Mouse (Mus musculus) kidney, postnatal 0 days (tissue): ENCODE results near the gene BC016579. TPM values are rescaled to one million over a fixed set of nuclear protein-coding genes. Genes with fewer than 3 reads are reported as not detected.

Experiments used
- ATAC-seq: fragments of 200-750 bp; cut with Nextera tagmentation; replicated peaks from 2 replicates; pipeline ENCODE4 v1.8.0; 2017; ENCODE audit warnings: low read depth, moderate number of reproducible peaks, moderate TSS enrichment, moderate library complexity; ENCODE audit not compliant: low FRiP score
- DNase-seq: peaks from one replicate; pipeline ENCODE4 v3.0.0-alpha.2; 2016; ENCODE audit warnings: low spot score
- H3K27ac ChIP-seq: fragments of 300-500 bp; sonication (generic); 2 replicates; pipeline ENCODE4 v1.5.1; 2014; ENCODE audit warnings: mild to moderate bottlenecking
- H3K27me3 ChIP-seq: fragments of 300-500 bp; sonication (generic); 2 replicates; pipeline ENCODE4 v1.6.1; 2014; ENCODE audit warnings: low read length, mixed read lengths; ENCODE audit not compliant: insufficient read depth
- H3K36me3 ChIP-seq: fragments of 300-500 bp; sonication (generic); 2 replicates; pipeline ENCODE4 v1.6.1; 2014; ENCODE audit warnings: low read length, mixed read lengths; ENCODE audit not compliant: insufficient read depth
- H3K4me1 ChIP-seq: fragments of 300-500 bp; sonication (generic); replicated peaks from 2 replicates; pipeline ENCODE4 v1.6.1; 2014; ENCODE audit warnings: antibody characterized with exemption, low read length, mixed read lengths; ENCODE audit not compliant: insufficient read depth
- H3K4me2 ChIP-seq: fragments of 300-500 bp; sonication (generic); 2 replicates; pipeline ENCODE4 v1.6.1; 2014; ENCODE audit warnings: mild to moderate bottlenecking, low read length, moderate library complexity, mixed read lengths
- H3K4me3 ChIP-seq: fragments of 300-500 bp; sonication (generic); replicated peaks from 2 replicates; pipeline ENCODE4 v1.5.1; 2014; ENCODE audit warnings: low read depth, low read length
- H3K9ac ChIP-seq: fragments of 300-500 bp; sonication (generic); 2 replicates; pipeline ENCODE4 v1.6.1; 2014; ENCODE audit warnings: low read depth, low read length
- H3K9me3 ChIP-seq: fragments of 300-500 bp; sonication (generic); replicated peaks from 2 replicates; pipeline ENCODE4 v1.6.1; 2016; ENCODE audit warnings: low read length, inconsistent platforms, mixed read lengths
- CTCF ChIP-seq: IDR thresholded peaks from 2 replicates; pipeline ENCODE4 v1.5.1; 2016; ENCODE audit warnings: antibody characterized with exemption, low read depth, mild to moderate bottlenecking, moderate library complexity
- WGBS: fragments of 180-500 bp; shearing (Covaris S2); extraction: QIAGEN DNeasy Blood & Tissue Kit; methylation state at CpG from one replicate; pipeline ENCODE4 v1.1.7; 2014; 5-methylcytosine and 5-hydroxymethylcytosine counted together
- polyA plus RNA-seq: library from polyadenylated mRNA; unstranded; fragments of >200 nt; fragmentation: Nextera tagmentation; extraction: Ambion mirVana; gene quantifications from 2 replicates; pipeline ENCODE4 v1.2.1, GENCODE M21; 2015

The BC016579 gene
- polyA plus RNA-seq, 1 experiment from 2014 or later: 0.32 TPM

DNA sequence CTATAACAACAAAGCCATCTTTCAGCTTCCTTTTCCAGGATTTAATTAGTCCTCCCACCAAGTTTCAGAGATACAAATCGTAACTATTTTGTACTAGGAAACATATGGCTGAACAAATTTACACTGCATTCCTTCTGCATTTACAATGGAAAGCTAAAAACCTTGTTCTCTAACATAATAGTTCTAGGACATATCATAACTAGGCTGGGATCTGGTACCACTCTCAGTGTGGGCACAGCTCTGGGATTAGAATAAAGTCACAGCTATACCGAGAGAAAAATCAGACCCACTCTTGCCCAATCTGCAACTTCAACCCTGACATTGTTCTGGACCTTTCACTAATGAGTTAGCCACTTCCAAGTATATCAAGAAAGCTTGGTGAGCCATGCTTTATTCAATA is 18.0 kb downstream of the BC016579 start:
- 83% methylated on average over 2 of the region's 2 CpGs for WGBS
- ATAC-seq (no peak), DNase-seq (no peak)
- Histone ChIP-seq H3K27ac (no peak overlapping the region), H3K9ac (no peak overlapping the region), H3K27me3 (no peaks in the 10 kb centered on the region), H3K4me2 (no peak overlapping the region), H3K4me3 (no peak overlapping the region), H3K9me3 (no peaks in the 10 kb centered on the region), H3K36me3 (no peaks in the 10 kb centered on the region), H3K4me1 (no peaks in the 10 kb centered on the region)
- no peak for TF ChIP-seq CTCF

GRCm38 (mm10) chr16:45632420-45632819 is 21.4 kb downstream of the BC016579 start:
- Histone ChIP-seq H3K27ac (no peak overlapping the region), H3K4me3 (no peak overlapping the region), H3K9ac (no peak overlapping the region), H3K4me1 (no peaks in the 10 kb centered on the region), H3K27me3 (no peaks in the 10 kb centered on the region), H3K4me2 (no peak overlapping the region), H3K9me3 (no peaks in the 10 kb centered on the region), H3K36me3 (no peaks in the 10 kb centered on the region)
- no peak for ATAC-seq
- 32% methylated on average over 4 of the region's 4 CpGs for WGBS
- TF ChIP-seq CTCF: no peak
- DNase-seq: no peak

DNA sequence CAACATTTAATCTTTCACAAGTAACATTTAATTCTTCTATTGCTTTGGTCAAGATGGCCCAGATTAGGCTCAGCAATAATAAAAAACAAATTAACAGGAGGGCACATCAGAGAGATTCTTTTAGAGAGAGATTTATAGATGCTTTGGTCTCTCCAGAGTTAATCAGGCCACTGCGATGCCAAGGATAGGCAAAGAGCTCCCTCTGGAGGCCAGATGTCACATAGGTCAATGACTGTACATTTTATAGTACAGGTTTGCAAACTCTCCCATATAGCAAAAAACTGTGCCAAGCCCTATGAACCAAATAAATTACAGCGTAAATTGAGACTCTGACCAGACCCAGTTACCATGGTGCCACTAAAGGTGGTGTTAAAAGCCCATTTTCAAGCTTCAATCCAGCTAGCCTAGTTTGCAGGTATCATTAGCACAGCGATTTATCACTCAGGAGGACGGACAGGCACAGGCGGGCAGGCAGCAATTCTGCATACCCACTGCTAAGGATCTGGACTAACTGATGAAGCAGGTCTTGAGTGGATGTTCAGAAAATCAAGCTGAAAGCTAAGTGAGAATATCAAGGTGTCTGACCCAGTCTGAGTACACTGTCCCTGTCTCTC is 23.4 kb downstream of the BC016579 start:
- Histone ChIP-seq H3K9me3 (no peaks in the 10 kb centered on the region), H3K4me1 (no peaks in the 10 kb centered on the region), H3K27me3 (no peaks in the 10 kb centered on the region), H3K36me3 (no peaks in the 10 kb centered on the region), H3K9ac (no peak overlapping the region), H3K4me3 (no peak overlapping the region), H3K27ac (no peak overlapping the region), H3K4me2 (no peak overlapping the region)
- 48% methylated on average over 5 of the region's 5 CpGs for WGBS
- DNase-seq (peak; percentile 87), ATAC-seq (no peak)
- peak; percentile 88 for TF ChIP-seq CTCF

DNA sequence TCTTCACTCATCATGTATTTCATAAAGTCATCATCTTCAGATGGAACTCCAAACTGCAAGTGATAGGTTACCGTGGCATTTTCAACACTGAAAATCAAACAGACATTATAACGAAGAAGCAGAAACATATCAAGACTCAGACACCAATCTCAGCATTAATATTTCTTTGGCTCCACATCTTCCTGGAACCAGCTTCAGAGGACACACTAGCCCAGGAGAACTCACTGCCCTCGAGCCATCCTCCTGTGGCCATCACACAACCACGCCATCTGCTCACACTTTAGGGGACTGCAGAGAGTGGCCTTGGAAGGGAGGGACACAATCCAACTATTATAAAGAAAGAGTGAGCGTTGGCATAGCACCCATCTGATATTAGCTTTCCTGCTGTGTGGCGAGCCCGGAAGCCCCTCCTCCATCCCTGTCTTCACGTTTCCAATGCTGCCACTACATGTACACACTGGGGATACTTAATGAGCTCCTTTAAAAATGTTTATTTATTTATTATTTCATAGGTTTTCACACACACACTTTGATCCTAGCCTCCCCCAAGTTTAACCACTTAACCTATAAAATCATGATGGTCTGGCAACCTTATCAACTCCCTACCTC is 24.3 kb downstream of the BC016579 start:
- H3K36me3 ChIP-seq: no peaks in the 10 kb centered on the region
- no peak overlapping the region for H3K4me3 ChIP-seq
- H3K9me3 ChIP-seq: no peaks in the 10 kb centered on the region
- TF ChIP-seq CTCF: no peak
- no peak for ATAC-seq
- no peak overlapping the region for H3K9ac ChIP-seq
- no peaks in the 10 kb centered on the region for H3K4me1 ChIP-seq
- no peak overlapping the region for H3K4me2 ChIP-seq
- WGBS: 71% methylated on average over 8 of the region's 8 CpGs
- DNase-seq: no peak
- H3K27me3 ChIP-seq: no peaks in the 10 kb centered on the region
- H3K27ac ChIP-seq: no peak overlapping the region

- no peak for ATAC-seq
- WGBS: 79% methylated on average over 2 of the region's 2 CpGs
- H3K9ac ChIP-seq: no peak overlapping the region
- H3K4me1 ChIP-seq: no peaks in the 10 kb centered on the region
- no peak overlapping the region for H3K27ac ChIP-seq
- H3K4me2 ChIP-seq: no peak overlapping the region
- no peak for TF ChIP-seq CTCF
- no peaks in the 10 kb centered on the region for H3K9me3 ChIP-seq
- no peak overlapping the region for H3K4me3 ChIP-seq
- DNase-seq: no peak
- H3K27me3 ChIP-seq: no peaks in the 10 kb centered on the region
- H3K36me3 ChIP-seq: no peaks in the 10 kb centered on the region
Observed at GRCm38 (mm10) chr16:45625342-45625741, 28.5 kb downstream of the BC016579 start.

DNA sequence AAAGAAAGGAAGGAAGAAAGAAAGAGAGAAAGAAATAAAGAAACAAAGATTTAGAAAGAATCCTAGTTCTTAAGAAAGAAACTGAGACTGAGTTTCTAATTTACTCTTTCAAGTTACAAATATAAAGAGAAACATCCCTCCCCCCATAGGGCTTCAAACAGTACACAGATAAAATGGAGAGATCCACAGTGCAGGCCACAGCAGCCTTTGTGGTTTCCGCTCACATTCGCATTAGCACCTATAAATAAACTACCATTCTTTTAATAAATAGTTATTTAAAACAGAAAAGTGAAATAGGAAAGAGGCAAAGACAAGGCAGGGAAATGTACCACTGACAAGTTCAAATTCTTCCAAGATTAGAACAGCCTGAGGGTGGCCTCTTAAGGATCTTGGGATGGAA is 29.1 kb downstream of the BC016579 start:
- TF ChIP-seq CTCF: no peak
- Histone ChIP-seq H3K4me1 (no peaks in the 10 kb centered on the region), H3K4me3 (no peak overlapping the region), H3K9me3 (no peaks in the 10 kb centered on the region), H3K27ac (no peak overlapping the region), H3K4me2 (no peak overlapping the region), H3K27me3 (no peaks in the 10 kb centered on the region), H3K9ac (no peak overlapping the region), H3K36me3 (no peaks in the 10 kb centered on the region)
- 74% methylated on average over 2 of the region's 2 CpGs for WGBS
- DNase-seq (peak; percentile 1), ATAC-seq (no peak)

GRCm38 (mm10) chr16:45623230-45623629 is 30.6 kb downstream of the BC016579 start:
- Histone ChIP-seq H3K4me1 (no peaks in the 10 kb centered on the region), H3K9ac (no peak overlapping the region), H3K4me3 (no peak overlapping the region), H3K27ac (no peak overlapping the region), H3K9me3 (no peaks in the 10 kb centered on the region), H3K36me3 (no peaks in the 10 kb centered on the region), H3K27me3 (no peaks in the 10 kb centered on the region), H3K4me2 (no peak overlapping the region)
- DNase-seq (no peak), ATAC-seq (no peak)
- WGBS: 86% methylated on average over 4 of the region's 4 CpGs
- TF ChIP-seq CTCF: no peak
